Mouse (Mus musculus) midbrain, embryonic 11.5 days (tissue): ENCODE results near the gene Dlgap5. TPM values are rescaled to one million over a fixed set of nuclear protein-coding genes. Genes with fewer than 3 reads are reported as not detected.

ENCODE experiments used
- ATAC-seq: fragments of 200-750 bp; cut with Nextera tagmentation; 2 replicates; pipeline ENCODE4 v1.8.0; 2017; ENCODE audit warnings: moderate TSS enrichment, moderate library complexity; ENCODE audit not compliant: low FRiP score
- DNase-seq: peaks from one replicate; pipeline ENCODE4 v3.0.0; 2015; ENCODE audit warnings: low spot score; ENCODE audit errors: missing footprints
- H3K27ac ChIP-seq: fragments of 300-500 bp; sonication (generic); 2 replicates; pipeline ENCODE4 v1.5.1; 2014; ENCODE audit warnings: low read depth, low read length
- H3K27me3 ChIP-seq: fragments of 300-500 bp; sonication (generic); 2 replicates; pipeline ENCODE4 v1.6.1; 2014; ENCODE audit warnings: mild to moderate bottlenecking, low read length, moderate library complexity, mixed read lengths; ENCODE audit not compliant: control insufficient read depth, insufficient read depth
- H3K36me3 ChIP-seq: fragments of 300-500 bp; sonication (generic); 2 replicates; pipeline ENCODE4 v1.6.1; 2014; ENCODE audit warnings: mild to moderate bottlenecking, low read length, moderate library complexity, mixed read lengths; ENCODE audit not compliant: control insufficient read depth, insufficient read depth
- H3K4me1 ChIP-seq: fragments of 300-500 bp; sonication (generic); 2 replicates; pipeline ENCODE4 v1.6.1; 2014; ENCODE audit warnings: low read length; ENCODE audit not compliant: control insufficient read depth, insufficient read depth
- H3K4me2 ChIP-seq: fragments of 300-500 bp; sonication (generic); 2 replicates; pipeline ENCODE4 v1.6.1; 2014; ENCODE audit warnings: mild to moderate bottlenecking, moderate library complexity
- H3K4me3 ChIP-seq: fragments of 300-500 bp; sonication (generic); 2 replicates; pipeline ENCODE4 v1.5.1; 2014; ENCODE audit warnings: low read depth, low read length
- H3K9ac ChIP-seq: fragments of 300-500 bp; sonication (generic); 2 replicates; pipeline ENCODE4 v1.6.1; 2014; ENCODE audit warnings: low read length
- H3K9me3 ChIP-seq: fragments of 300-500 bp; sonication (generic); 2 replicates; pipeline ENCODE4 v1.6.1; 2016; ENCODE audit warnings: low read length; ENCODE audit not compliant: control insufficient read depth
- WGBS: fragments of 180-500 bp; shearing (Covaris S2); extraction: QIAGEN DNeasy Blood & Tissue Kit; methylation state at CpG from one replicate; pipeline ENCODE4 v1.1.7; 2014; 5-methylcytosine and 5-hydroxymethylcytosine counted together
- polyA plus RNA-seq: library from polyadenylated mRNA; unstranded; fragments of >200 nt; fragmentation: Nextera tagmentation; extraction: Ambion mirVana; gene quantifications from 2 replicates; pipeline ENCODE4 v1.2.1, GENCODE M21; 2014

Gene Dlgap5
- polyA plus RNA-seq, 1 experiment from 2014 or later: 61.2 TPM

DNA sequence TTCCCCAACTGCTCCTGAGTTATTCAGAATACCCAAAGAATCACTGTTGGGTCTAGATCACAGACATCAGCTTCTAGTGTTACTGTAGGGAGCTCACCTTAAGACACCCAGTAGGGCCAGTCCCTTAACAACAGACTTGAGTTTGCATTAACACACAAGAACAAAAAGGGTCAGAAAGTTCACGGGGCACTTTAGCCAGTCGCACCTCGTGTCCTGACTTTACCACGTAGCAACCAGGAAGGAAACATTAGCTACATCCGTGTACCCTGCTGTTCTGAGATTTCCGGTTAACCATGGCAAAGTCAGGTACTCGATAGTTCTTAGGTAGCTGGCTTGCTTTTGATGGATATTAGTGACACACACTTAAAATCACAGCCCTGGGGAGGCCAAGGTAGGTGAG is 34.3 kb downstream of the Dlgap5 start:
- Histone ChIP-seq H3K36me3 (peaks cover 6% of the 10 kb centered on the region; the same call in 1 of the 2 replicates), H3K27me3 (no peaks in the 10 kb centered on the region), H3K9me3 (no peaks in the 10 kb centered on the region), H3K27ac (no peak overlapping the region), H3K4me2 (no peak overlapping the region), H3K4me1 (no peaks in the 10 kb centered on the region), H3K9ac (no peak overlapping the region), H3K4me3 (no peak overlapping the region)
- no peak for DNase-seq
- WGBS: 90% methylated on average over 7 of the region's 7 CpGs
- ATAC-seq: no peak

DNA sequence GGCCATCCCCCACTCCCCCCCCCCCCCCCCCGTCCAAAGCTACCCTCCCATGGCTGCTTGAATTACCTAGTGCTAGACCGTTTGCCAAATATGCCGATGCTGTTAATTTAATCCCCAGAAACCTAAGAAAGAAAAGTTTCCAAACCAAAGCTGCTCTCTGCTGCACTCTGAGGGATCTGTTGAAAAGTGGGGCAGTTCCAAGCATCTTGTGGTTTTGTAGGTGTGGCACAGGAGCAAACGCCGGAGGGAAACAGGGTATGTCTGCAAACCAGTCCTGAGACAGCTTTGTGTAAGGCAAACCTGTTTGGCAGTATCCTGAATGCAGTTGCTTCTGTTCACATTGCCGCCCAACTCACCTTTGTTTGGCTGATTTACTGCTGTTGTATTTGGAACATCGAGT is 39.9 kb downstream of the Dlgap5 start:
- H3K4me3 ChIP-seq: no peak overlapping the region
- H3K36me3 ChIP-seq: no peaks in the 10 kb centered on the region
- peaks cover 5% of the 10 kb centered on the region; the same call in 1 of the 2 replicates for H3K4me1 ChIP-seq
- 90% methylated on average over 6 of the region's 7 CpGs for WGBS
- peaks cover 12% of the 10 kb centered on the region for H3K27me3 ChIP-seq
- DNase-seq (no peak), ATAC-seq (no peak)
- no peak overlapping the region for H3K27ac ChIP-seq
- no peak overlapping the region for H3K9ac ChIP-seq
- no peak overlapping the region for H3K4me2 ChIP-seq
- no peaks in the 10 kb centered on the region for H3K9me3 ChIP-seq

DNA sequence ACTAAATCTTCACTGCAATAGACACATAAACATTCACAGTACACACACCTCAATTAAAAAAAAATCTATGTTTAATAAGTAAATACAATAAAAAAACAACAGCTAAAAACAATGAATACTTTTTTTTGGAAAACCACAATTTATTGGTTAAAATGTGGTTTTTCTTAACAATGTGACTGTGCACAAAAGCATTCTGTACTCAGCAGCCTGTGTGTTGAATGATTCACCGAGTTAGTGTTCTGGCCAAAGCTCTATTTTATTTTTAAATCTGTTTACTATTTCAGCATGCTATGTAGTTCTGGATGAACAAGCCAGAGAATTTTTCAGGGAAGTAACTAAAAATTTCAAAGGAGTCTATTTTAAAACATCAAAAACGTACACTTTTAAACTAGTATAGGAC is 41.7 kb downstream of the Dlgap5 start:
- Histone ChIP-seq H3K4me3 (no peak overlapping the region), H3K27ac (no peak overlapping the region), H3K9me3 (no peaks in the 10 kb centered on the region), H3K36me3 (no peaks in the 10 kb centered on the region), H3K4me1 (peaks cover 5% of the 10 kb centered on the region; the same call in 1 of the 2 replicates), H3K4me2 (no peak overlapping the region), H3K27me3 (peaks cover 15% of the 10 kb centered on the region), H3K9ac (no peak overlapping the region)
- no peak for ATAC-seq
- DNase-seq: no peak
- 80% methylated on average over 2 of the region's 2 CpGs for WGBS

DNA sequence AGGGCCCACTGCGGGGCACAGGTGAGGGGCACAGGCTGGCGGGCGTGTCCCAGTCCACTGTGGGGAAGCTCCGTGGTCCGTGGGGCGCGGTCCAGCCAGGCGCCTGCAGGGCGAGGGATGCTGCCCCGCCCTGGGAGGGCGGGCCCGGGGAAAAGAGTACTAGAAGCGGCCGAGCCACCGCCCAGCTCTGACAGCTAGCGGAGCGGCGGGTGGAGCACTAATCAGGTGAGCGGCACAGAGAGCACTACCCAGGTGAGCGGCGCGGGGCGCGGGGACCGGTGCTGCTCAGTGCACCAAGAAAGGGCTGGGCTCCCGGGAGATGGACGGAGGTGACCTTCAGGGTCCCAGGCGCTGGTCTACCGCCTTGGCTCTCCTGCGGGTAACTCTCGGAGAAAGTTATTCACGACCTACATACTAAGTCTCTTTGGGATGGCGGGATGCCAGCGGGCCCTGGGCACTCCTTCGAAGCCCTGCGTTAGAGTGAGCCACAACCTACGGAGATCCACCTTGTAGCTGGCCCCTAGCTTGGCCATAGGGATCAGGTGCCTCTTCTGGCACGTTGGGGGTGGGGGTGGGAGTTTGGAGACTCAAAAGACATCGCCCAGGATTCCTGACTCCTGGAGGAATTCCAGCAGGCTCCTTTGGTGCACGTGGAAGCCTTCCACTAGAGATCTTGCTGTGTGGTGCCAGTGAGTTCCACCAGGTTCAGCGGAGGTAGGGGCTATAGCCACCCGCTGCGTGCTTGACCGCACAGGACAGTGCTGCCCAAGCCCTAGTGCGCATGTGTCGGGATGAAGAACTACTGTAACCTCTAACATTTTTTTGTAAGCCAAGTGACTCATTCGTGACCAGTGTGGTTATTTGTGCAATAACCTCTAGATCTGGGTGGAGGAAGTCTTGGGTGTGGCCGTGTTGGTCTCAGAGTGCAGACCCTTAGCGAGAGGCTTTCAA is 44.2 kb downstream of the Dlgap5 start:
- ATAC-seq (no peak), DNase-seq (no peak)
- no peaks in the 10 kb centered on the region for H3K36me3 ChIP-seq
- H3K4me1 ChIP-seq: peaks cover 5% of the 10 kb centered on the region; the same call in 1 of the 2 replicates
- H3K27ac ChIP-seq: no peak overlapping the region
- H3K9me3 ChIP-seq: no peaks in the 10 kb centered on the region
- H3K27me3 ChIP-seq: peaks cover 15% of the 10 kb centered on the region
- H3K4me3 ChIP-seq: peak overlapping the region; percentile 17
- no peak overlapping the region for H3K9ac ChIP-seq
- H3K4me2 ChIP-seq: peak overlapping the region; percentile 46
- 17% methylated on average over 48 of the region's 49 CpGs for WGBS

DNA sequence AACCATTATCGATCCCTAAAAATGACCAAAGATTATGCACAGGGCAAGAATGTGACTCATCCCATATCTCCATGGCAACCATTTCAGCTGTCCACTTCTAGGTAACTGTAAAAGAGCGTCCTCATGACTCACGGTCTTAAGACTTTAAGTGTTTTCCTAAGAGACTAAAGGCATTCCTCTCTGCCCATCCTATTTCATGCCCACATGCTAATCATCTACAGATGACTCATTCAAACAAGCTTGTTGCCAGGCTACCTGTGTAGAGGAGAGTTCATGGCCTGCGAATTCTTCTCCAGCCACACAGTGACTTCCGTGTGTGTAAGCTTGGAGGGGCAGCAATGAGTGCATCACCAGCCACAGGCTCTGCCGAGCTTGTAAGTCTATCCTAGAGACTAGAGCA is 46.5 kb downstream of the Dlgap5 start:
- Histone ChIP-seq H3K27me3 (peaks cover 15% of the 10 kb centered on the region), H3K9me3 (no peaks in the 10 kb centered on the region), H3K4me2 (no peak overlapping the region), H3K27ac (no peak overlapping the region), H3K36me3 (no peaks in the 10 kb centered on the region), H3K4me1 (peaks cover 9% of the 10 kb centered on the region), H3K9ac (no peak overlapping the region), H3K4me3 (no peak overlapping the region)
- no peak for DNase-seq
- whole genome bisulfite sequencing: 76% methylated on average over 6 of the region's 6 CpGs
- ATAC-seq: no peak

DNA sequence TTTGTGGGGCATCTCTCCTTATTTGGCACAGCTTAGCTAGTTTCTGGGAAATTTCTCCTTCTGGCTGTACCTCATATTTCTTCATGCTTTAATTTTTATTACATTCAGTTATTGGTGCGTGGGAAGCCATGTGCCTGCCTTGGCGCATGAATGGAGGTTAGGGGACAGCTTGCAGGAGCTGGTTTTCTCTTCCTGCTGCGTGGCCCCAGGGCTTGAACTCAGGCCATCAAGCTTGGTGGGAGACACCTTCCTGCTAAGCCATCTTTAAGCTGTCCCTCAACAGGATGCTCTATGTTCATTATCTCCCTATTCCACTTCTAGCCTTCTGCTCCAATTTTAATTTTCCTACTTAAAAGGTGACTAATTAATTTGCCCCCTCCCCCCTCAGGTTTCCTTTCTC is 47.4 kb downstream of the Dlgap5 start:
- DNase-seq (no peak), ATAC-seq (no peak)
- peaks cover 9% of the 10 kb centered on the region for H3K4me1 ChIP-seq
- no peak overlapping the region for H3K9ac ChIP-seq
- H3K9me3 ChIP-seq: no peaks in the 10 kb centered on the region
- WGBS: 91% methylated on average over 3 of the region's 3 CpGs
- H3K4me2 ChIP-seq: no peak overlapping the region
- no peak overlapping the region for H3K4me3 ChIP-seq
- H3K27me3 ChIP-seq: peaks cover 15% of the 10 kb centered on the region
- no peaks in the 10 kb centered on the region for H3K36me3 ChIP-seq
- H3K27ac ChIP-seq: no peak overlapping the region

DNA sequence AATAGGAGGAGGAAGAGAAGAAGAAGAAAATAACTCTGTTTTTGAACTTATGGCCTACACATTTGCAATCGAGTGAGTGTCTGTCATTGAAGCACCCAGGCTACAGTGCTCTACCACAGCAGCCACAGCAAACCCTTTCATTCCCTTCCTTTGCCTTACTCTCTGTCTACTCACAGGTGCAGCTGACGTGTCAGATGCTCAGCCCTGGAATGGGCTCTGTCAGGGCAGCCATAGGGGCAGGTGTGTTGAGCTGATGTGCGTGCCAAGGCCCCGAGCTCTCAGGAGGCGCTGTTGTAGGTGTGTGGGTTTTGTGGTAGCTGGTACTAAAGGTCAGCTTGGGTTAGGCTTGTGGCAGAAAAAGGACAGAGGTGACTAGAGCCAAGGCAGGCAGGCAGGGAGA is 48.5 kb downstream of the Dlgap5 start:
- Histone ChIP-seq H3K4me1 (peaks cover 12% of the 10 kb centered on the region), H3K4me2 (no peak overlapping the region), H3K9ac (no peak overlapping the region), H3K4me3 (no peak overlapping the region), H3K36me3 (no peaks in the 10 kb centered on the region), H3K27ac (no peak overlapping the region), H3K27me3 (peaks cover 15% of the 10 kb centered on the region), H3K9me3 (no peaks in the 10 kb centered on the region)
- 84% methylated on average over 5 of the region's 5 CpGs for WGBS
- no peak for DNase-seq
- no peak for ATAC-seq

DNA sequence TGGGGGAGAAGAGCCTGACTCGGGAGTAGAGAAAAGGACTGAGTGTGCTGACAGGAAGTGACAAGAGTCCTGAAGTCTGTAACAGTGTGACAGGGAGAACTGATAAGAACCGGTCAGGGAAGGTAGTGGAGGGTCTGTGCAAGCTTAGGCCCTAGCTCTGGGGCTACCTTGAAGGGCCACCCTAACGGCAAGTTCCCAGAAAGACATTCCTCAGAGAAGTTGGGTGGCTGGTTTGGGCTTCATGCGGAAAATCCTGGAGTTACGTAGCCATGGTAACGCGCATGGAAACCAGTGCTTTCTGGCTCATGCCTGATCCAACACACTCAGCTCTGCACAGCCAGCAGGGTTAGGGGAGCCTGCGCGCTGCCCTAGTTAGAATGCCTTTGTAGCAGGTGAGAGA is 50.7 kb downstream of the Dlgap5 start, which contains the start of gene Lgals3:
Gene Lgals3, plus strand, starts transcription at position 291 of the 400 bp plus-strand sequence.
- ATAC-seq (peak; percentile 84), DNase-seq (peak; percentile 94)
- 31% methylated on average over 9 of the region's 9 CpGs for WGBS
- no peaks in the 10 kb centered on the region for H3K9me3 ChIP-seq
- H3K27me3 ChIP-seq: no peaks in the 10 kb centered on the region
- no peak within 1 kb of the TSS for H3K27ac ChIP-seq
- H3K9ac ChIP-seq: 0 out of 2 replicates have a peak within 1 kb of the TSS, but pooled peaks have one; percentile 2
- H3K4me1 ChIP-seq: peaks cover 7% of the 10 kb centered on the region
- no peaks in the 10 kb centered on the region for H3K36me3 ChIP-seq
- no peak within 1 kb of the TSS for H3K4me3 ChIP-seq
- H3K4me2 ChIP-seq: 0 out of 2 replicates have a peak within 1 kb of the TSS, but pooled peaks have one; percentile 21

DNA sequence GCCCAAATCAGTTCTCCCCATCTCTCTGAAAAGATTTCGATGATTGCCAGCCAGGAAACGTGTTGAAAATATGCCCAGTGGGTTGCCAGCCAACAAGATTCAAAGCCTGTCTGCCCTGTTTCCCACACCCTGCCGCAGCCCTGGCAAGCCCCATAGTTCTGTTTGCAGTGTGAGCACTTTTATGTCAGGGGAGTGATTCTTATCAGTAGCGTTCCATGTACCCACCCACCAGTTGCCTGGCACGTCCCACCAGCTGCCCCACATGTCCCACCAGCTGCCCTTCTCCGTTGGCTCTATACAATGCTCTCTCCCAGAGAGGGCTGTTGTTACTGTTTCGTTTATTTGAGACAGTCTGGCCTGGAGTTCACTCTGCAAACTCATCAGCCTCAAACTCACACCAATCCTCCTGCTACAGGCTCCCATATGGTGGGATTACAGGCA is 51.3 kb downstream of the Dlgap5 start:
- H3K4me2 ChIP-seq: no peak overlapping the region
- peaks cover 7% of the 10 kb centered on the region for H3K4me1 ChIP-seq
- no peak overlapping the region for H3K9ac ChIP-seq
- ATAC-seq (peak; percentile 38; the same call in 1 of the 2 replicates), DNase-seq (peak; percentile 90)
- H3K9me3 ChIP-seq: no peaks in the 10 kb centered on the region
- H3K27me3 ChIP-seq: no peaks in the 10 kb centered on the region
- 74% methylated on average over 7 of the region's 7 CpGs for WGBS
- no peak overlapping the region for H3K4me3 ChIP-seq
- no peak overlapping the region for H3K27ac ChIP-seq
- no peaks in the 10 kb centered on the region for H3K36me3 ChIP-seq
